Mouse (Mus musculus) lung, adult 2 months (tissue): ENCODE measurements around the gene Pet2. TPM values are rescaled to one million over a fixed set of nuclear protein-coding genes. Genes with fewer than 3 reads are reported as not detected.

Experiments used
- DNase-seq: peaks from one replicate; pipeline ENCODE4 v3.0.0; 2022
- H3K4me1 ChIP-seq: fragments of 200-500 bp; 2 replicates; pipeline ENCODE4 v1.6.1; 2011; ENCODE audit warnings: low read length; ENCODE audit not compliant: control insufficient read depth, insufficient read depth
- H3K4me3 ChIP-seq: fragments of 200-500 bp; replicated peaks from 2 replicates; pipeline ENCODE3; 2011; ENCODE audit warnings: low read depth, mild to moderate bottlenecking, control low read depth, low read length; ENCODE audit errors: extremely low read depth
- CTCF ChIP-seq: fragments of 200-500 bp; IDR thresholded peaks from 2 replicates; pipeline ENCODE4 v1.5.1; 2011; ENCODE audit warnings: mild to moderate bottlenecking, low read length, control low read depth; ENCODE audit not compliant: insufficient read depth
- POLR2A ChIP-seq: fragments of 200-500 bp; IDR thresholded peaks from 2 replicates; pipeline ENCODE4 v1.6.1; 2011; ENCODE audit warnings: low read depth, mild to moderate bottlenecking, control low read depth, low read length, borderline replicate concordance; ENCODE audit errors: extremely low read depth
- WGBS: fragments of 180-500 bp; shearing (Covaris S2); methylation state at CpG from one replicate; pipeline ENCODE4 v1.1.7; 2018; 5-methylcytosine and 5-hydroxymethylcytosine counted together
- polyA plus RNA-seq: library from polyadenylated mRNA; depleted of rRNA; stranded (reverse); fragments of >200 nt; gene quantifications from 2 replicates; pipeline ENCODE4 v1.2.3, GENCODE M21; 2012; rRNA removed

The Pet2 gene
- polyA plus RNA-seq: not detected in 2 replicates

DNA sequence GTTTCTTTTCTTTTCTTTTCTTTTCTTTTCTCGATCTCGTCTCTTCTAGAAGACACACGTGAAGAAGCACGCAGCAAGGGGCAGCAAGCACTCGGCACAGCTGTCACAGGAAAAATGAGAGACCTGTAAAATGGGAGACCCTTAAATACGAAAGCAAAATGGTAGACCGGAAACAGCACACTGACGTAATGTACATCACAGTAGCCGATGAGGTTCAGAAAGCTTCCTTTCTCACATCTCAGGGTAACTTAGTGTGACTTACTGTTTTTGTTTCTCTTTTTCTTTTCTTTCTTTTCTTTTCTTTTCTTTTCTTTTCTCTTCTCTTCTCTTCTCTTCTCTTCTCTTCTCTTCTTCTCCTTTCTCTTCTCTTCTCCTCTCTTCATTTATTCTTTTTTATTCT, at the start of gene Pet2:
TSS of gene Pet2 (minus strand) at position 101 of the 400 bp plus-strand sequence.
- no peak for DNase-seq
- TF ChIP-seq POLR2A (no peak), CTCF (no peak)
- WGBS: 89% methylated on average over 9 of the region's 9 CpGs
- H3K4me3 ChIP-seq: no peak within 1 kb of the TSS
- H3K4me1 ChIP-seq: no peaks in the 10 kb centered on the region
